Mouse (Mus musculus): ENCODE measurements at regions not wholly inside any gene's neighbourhood (a gene's known extent, or its start where the extent isn't known, plus 50 kb on each side); places are given as distances from the start of the nearest gene placed in this dataset.

- no peak for DNase-seq (ENCODE audit: low read depth, low spot score)
Observed at GRCm38 (mm10) chr8:87116190-87116765, 231.2 kb upstream of the N4bp1 start.

- DNase-seq (ENCODE audit: low read depth, low spot score), result no peak
Observed at GRCm38 (mm10) chr8:87112355-87112754, 227.3 kb upstream of the N4bp1 start.

DNA sequence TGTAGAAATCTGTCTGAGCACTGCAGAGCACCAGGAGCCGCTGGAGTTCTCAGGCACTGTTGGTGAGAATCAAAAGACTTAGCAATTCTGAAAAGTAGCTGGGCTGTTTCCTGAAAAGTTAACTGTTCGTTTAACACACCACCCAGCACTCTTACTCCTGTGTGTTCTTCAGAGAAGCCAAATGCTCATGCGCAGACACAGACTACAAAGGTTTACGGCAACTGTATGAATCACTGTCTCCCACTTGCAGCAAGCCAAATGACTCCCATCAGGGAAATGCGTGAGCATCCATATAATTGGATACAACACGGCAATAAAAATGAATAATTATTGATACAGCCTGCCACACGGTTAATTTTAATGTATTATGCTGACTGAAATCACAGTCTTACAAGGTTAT, 220.0 kb upstream of the N4bp1 start:
- DNase-seq (ENCODE audit: low read depth, low spot score), result no peak

DNA sequence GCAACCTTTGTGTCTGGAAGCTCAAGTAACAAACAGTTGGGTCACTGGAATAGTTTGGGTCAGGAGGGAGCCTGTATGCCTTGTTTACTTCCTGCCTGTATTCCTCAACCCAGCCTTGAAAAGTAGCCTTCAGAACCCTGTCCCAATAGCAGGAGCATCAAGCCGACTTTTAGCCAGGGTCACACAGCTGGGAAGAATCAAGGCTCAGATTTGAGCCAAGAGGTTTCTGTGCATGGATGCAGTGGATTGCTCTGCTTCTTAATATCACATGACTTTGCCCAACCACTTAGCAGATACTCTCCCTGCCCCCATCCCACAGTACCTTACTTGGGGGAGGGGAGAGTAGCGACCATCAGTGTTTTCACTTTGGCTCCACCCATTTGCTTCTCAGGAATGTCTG, 210.2 kb upstream of the N4bp1 start:
- DNase-seq (ENCODE audit: low read depth, low spot score), result no peak

- no peak for DNase-seq (ENCODE audit: low read depth, low spot score)
Observed at GRCm38 (mm10) chr8:87094685-87095084, 209.6 kb upstream of the N4bp1 start.

DNA sequence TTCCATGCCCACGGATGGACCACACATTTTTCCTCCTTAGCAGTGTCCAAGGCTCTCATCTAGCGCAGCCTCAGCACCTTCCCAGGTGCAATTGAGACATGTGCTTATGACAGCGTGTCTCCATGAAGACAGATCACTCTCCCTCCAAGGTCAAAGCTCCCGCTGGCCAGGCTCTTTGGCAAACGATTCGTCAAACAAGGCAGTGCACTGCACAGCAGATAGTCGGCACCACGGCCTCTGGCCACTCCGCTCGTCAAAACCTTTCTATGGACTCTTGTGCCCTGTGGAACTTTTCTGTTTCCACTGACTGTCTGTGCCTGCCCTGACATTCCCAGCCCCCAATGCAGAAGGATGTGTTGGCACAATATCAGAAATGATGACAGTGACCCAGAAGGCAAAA, 208.7 kb upstream of the N4bp1 start:
- DNase-seq (ENCODE audit: low read depth, low spot score), result no peak

DNA sequence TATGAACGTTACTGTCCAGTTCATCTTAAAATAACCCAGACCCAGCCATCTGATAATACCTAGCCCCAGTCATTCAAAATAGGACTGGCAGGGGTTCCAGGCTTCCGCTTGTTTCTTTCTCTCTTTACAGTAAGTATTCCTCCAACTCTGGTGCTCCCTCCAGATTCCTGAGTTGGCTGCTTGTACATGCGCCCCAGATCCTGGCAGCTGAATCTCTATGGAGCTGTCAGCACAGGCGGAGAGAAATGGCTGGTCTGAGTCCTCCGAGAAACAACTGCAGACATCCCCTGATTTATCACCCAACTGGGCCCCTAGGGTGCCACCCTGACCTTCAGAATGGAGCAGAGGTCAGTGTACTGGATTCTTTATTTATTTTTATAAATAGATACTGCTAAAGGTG, 208.0 kb upstream of the N4bp1 start:
- DNase-seq (ENCODE audit: low read depth, low spot score), result no peak

- no peak for DNase-seq (ENCODE audit: low read depth, low spot score)
Observed at GRCm38 (mm10) chr8:87087451-87088095, 202.5 kb upstream of the N4bp1 start.

- no peak for DNase-seq (ENCODE audit: low read depth, low spot score)
Observed at GRCm38 (mm10) chr8:87078260-87078659, 193.2 kb upstream of the N4bp1 start.

- no peak for DNase-seq (ENCODE audit: low read depth, low spot score)
Observed at GRCm38 (mm10) chr8:87075921-87076320, 190.9 kb upstream of the N4bp1 start.

GRCm38 (mm10) chr8:87071224-87071623, 186.2 kb upstream of the N4bp1 start:
- DNase-seq (ENCODE audit: low read depth, low spot score), result no peak

GRCm38 (mm10) chr8:87067106-87067505, 182.0 kb upstream of the N4bp1 start:
- no peak for DNase-seq (ENCODE audit: low read depth, low spot score)

GRCm38 (mm10) chr8:87064768-87065167, 179.7 kb upstream of the N4bp1 start:
- no peak for DNase-seq (ENCODE audit: low read depth, low spot score)

- no peak for DNase-seq (ENCODE audit: low read depth, low spot score)
Observed at GRCm38 (mm10) chr8:87064250-87064747, 179.2 kb upstream of the N4bp1 start.

GRCm38 (mm10) chr8:87063588-87063987, 178.5 kb upstream of the N4bp1 start:
- no peak for DNase-seq (ENCODE audit: low read depth, low spot score)

DNA sequence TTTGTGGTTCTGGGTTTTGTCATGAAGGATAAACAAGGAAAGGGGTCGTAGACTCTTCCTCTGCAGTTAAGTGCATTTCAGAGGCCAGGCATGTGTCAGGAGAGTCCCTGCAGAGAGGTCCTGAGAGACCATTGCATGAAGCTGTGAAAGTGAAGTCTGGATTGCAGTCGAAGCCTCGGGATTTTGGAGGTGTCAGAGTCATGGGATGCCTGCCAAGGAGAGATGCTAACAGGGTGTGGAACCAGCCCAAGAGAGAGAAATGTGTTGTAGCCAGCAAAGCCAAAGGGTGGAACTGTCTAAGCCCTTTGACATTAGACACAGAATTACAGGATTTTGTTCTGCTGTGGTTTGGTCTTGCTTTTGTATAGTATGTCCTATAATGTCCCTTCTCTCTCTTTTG, 164.7 kb upstream of the N4bp1 start:
- DNase-seq (ENCODE audit: low read depth, low spot score), result no peak

GRCm38 (mm10) chr8:87049196-87049595, 164.1 kb upstream of the N4bp1 start:
- no peak for DNase-seq (ENCODE audit: low read depth, low spot score)

GRCm38 (mm10) chr8:87046590-87046989, 161.5 kb upstream of the N4bp1 start:
- DNase-seq (ENCODE audit: low read depth, low spot score), result no peak

- DNase-seq (ENCODE audit: low read depth, low spot score), result no peak
Observed at GRCm38 (mm10) chr8:87043016-87043415, 158.0 kb upstream of the N4bp1 start.

DNA sequence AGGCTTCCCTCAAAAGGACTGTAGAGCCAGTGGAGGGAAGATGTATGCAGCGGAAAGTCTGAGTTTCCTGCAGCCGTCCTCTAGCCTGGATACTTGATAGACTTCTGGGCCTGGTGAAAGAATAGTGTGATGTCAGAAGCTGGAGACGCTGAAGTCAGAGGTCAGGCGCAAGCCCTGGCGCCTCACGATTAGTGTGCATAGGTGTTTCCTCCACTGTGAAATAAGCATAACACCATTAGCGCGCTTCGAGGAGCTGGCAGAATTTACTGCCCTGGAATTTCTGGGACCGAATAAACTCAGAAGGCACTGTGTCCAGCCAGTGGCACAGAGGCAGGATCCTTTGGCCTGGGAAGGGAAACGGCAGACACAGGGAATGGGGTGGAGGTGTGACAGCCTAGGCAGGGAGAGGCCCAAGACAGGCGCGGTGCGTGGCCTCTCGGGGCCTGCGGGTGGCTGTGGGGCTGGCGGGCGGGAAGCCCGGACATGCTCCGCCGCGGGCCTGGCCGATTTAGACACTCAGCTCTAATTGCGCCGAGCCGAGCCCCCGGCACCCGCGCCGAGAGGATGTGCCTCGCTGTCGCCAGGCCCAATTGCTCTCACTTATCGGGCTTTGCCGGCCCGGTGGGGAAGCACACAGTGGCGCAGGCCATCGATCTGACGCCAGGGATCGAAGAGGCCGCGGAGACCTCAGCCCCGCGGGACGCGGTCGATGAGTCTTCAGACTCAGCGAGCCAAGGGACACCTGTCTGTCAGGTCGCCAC, 152.7 kb upstream of the N4bp1 start:
- DNase-seq (ENCODE audit: low read depth, low spot score), result no peak

DNA sequence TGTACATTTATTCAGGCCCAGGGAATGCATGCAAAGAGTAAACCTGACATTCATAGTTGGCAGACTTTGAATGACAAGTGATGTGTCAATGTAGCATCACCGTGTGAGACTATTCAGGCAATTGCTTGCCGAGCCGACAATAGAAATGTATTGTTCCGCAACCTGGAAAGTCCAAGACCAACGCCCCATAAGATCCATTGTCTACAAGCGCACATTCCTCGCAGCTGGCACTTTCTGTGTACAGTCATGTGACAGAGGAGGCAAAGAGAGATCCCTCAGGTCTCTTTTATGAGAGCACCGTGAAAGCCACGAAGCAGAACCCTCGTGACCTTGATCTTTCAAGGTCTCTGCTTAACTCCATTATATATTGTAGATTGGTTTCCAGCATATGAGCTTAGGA, 150.9 kb upstream of the N4bp1 start:
- no peak for DNase-seq (ENCODE audit: low read depth, low spot score)

DNA sequence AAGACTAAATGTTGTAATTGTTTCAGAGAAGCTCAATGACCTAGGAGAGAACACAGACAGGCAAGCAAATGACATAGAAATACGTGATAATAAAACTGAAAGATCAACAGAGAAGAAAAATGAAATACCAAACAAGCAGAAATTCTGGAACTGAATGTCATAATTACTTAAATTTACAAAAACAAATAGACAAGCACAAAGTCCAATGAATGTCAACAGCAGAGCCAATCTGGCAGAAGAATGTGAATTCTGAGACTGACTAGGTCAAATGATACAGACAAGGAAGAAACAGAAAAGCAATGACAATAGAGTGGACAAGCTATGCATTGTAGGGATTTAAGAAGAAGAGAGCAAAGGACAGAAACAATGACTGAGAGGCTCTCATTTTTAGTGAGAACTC, 143.1 kb upstream of the N4bp1 start:
- no peak for DNase-seq (ENCODE audit: low read depth, low spot score)

- DNase-seq (ENCODE audit: low read depth, low spot score), result no peak
Observed at GRCm38 (mm10) chr8:87025946-87026345, 140.9 kb upstream of the N4bp1 start.
